Mouse (Mus musculus): ENCODE measurements at regions not wholly inside any gene's neighbourhood (a gene's known extent, or its start where the extent isn't known, plus 50 kb on each side); places are given as distances from the start of the nearest gene placed in this dataset.

DNA sequence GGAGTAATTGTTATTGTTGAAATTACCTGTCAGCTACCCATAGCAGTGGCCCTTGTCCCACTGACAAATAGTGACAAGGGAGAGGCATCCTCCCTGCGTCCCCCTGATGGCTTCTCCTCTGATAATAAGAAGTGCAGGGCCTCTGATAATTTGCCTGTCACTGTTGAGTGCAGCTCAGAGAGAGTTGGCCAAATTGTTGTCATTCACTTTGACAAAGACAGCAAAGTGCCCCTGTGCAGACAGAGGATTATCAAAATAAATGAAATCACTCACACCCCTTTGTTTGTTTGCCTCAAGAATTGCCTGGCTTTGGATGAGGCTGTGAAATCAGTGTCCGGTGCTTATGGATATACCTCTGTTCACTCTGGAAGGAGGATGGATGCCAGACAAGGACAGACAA is 266.3 kb downstream of the Meis1 start:
- Histone ChIP-seq H3K4me1 (ENCODE audit: control insufficient read depth, insufficient read depth, low read length) (peaks cover 22% of the 10 kb centered on the region), H3K9ac (ENCODE audit: low read depth, low read length) (no peak overlapping the region), H3K27me3 (replicated peaks; ENCODE audit: control insufficient read depth, insufficient read depth, low read length) (no peaks in the 10 kb centered on the region), H3K36me3 (ENCODE audit: control insufficient read depth, insufficient read depth, low read length) (no peaks in the 10 kb centered on the region), H3K4me2 (ENCODE audit: low read depth, low read length) (no peak overlapping the region), H3K9me3 (ENCODE audit: control insufficient read depth, low read length) (no peaks in the 10 kb centered on the region), H3K4me3 (ENCODE audit: low read length) (no peak overlapping the region), H3K27ac (ENCODE audit: low read length) (peak overlapping the region; percentile 39)
- no peak for ATAC-seq
- WGBS, result 54% methylated on average over 2 of the region's 2 CpGs

DNA sequence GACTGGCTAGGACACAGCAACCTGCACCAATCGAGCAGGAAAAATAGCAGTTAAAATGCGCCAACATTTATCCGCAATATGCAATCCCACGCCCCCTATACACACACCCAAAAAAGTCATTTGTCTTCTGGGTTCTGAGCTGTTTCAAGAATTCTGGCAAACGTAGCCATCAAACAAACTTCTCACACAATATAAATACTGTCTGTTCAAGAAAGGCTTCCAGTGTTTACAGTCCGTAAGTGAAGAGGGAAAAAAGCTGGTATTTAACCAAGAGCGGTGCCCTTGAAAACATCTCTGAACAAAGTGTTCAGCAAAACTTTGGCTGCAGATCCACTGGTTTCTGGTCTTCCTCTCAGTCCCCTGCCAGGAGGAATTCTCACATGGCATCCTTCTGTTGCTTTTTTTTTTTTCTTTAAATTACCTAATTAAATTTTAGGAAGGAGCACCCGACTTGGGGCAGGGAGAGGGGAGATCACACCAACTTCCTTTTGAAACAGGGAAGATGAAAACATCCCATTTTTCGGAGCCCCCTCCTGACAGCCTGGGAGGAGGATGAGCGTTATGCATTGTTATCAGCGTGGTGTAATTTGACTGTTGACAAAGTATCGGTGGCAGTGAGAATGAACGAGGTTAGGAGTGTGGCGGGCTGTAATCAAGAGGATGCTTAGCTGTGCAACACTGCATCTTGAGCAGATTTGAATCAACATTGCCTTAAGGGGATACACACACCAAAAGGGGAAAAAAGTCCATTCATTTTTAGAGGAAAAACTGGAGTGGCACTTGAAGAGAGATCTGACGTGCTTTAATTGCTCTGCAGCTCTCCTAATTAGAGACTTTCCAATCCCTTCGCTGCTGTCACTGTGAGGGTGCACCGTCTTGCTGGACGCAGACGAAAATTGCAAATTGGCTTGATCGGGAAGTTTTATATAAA is 267.6 kb downstream of the Meis1 start:
- no peak for ATAC-seq
- Histone ChIP-seq H3K36me3 (ENCODE audit: control insufficient read depth, insufficient read depth, low read length) (no peaks in the 10 kb centered on the region), H3K4me3 (ENCODE audit: low read length) (peak overlapping the region; percentile 18), H3K9ac (ENCODE audit: low read depth, low read length) (peak overlapping the region; percentile 49), H3K27me3 (replicated peaks; ENCODE audit: control insufficient read depth, insufficient read depth, low read length) (no peaks in the 10 kb centered on the region), H3K4me1 (ENCODE audit: control insufficient read depth, insufficient read depth, low read length) (peaks cover 34% of the 10 kb centered on the region), H3K4me2 (ENCODE audit: low read depth, low read length) (peak overlapping the region; percentile 50), H3K27ac (ENCODE audit: low read length) (peak overlapping the region; percentile 76), H3K9me3 (ENCODE audit: control insufficient read depth, low read length) (no peaks in the 10 kb centered on the region)
- WGBS, result 18% methylated on average over 20 of the region's 20 CpGs

GRCm38 (mm10) chr11:18750080-18750375 is 268.8 kb downstream of the Meis1 start:
- ATAC-seq, result no peak
- H3K9ac ChIP-seq (ENCODE audit: low read depth, low read length), result no peak overlapping the region
- no peaks in the 10 kb centered on the region for H3K27me3 ChIP-seq (replicated peaks; ENCODE audit: control insufficient read depth, insufficient read depth, low read length)
- no peaks in the 10 kb centered on the region for H3K9me3 ChIP-seq (ENCODE audit: control insufficient read depth, low read length)
- H3K4me3 ChIP-seq (ENCODE audit: low read length), result no peak overlapping the region
- 45% methylated on average over 2 of the region's 2 CpGs for WGBS
- peaks cover 39% of the 10 kb centered on the region for H3K4me1 ChIP-seq (ENCODE audit: control insufficient read depth, insufficient read depth, low read length)
- H3K4me2 ChIP-seq (ENCODE audit: low read depth, low read length), result peak overlapping the region; percentile 17; the same call in 1 of the 2 replicates
- peak overlapping the region; percentile 75 for H3K27ac ChIP-seq (ENCODE audit: low read length)
- no peaks in the 10 kb centered on the region for H3K36me3 ChIP-seq (ENCODE audit: control insufficient read depth, insufficient read depth, low read length)

- H3K4me2 ChIP-seq (ENCODE audit: low read depth, low read length), result peak overlapping the region; percentile 18; the same call in 1 of the 2 replicates
- no peaks in the 10 kb centered on the region for H3K9me3 ChIP-seq (ENCODE audit: control insufficient read depth, low read length)
- H3K4me3 ChIP-seq (ENCODE audit: low read length), result no peak overlapping the region
- no peaks in the 10 kb centered on the region for H3K27me3 ChIP-seq (replicated peaks; ENCODE audit: control insufficient read depth, insufficient read depth, low read length)
- H3K4me1 ChIP-seq (ENCODE audit: control insufficient read depth, insufficient read depth, low read length), result peaks cover 35% of the 10 kb centered on the region
- peak overlapping the region; percentile 75 for H3K27ac ChIP-seq (ENCODE audit: low read length)
- 27% methylated on average over 9 of the region's 9 CpGs for WGBS
- 0 out of 2 replicates have a peak overlapping the region, but pooled peaks have one; percentile 27 for H3K9ac ChIP-seq (ENCODE audit: low read depth, low read length)
- ATAC-seq, result no peak
- H3K36me3 ChIP-seq (ENCODE audit: control insufficient read depth, insufficient read depth, low read length), result no peaks in the 10 kb centered on the region
Observed at GRCm38 (mm10) chr11:18749265-18750079, 269.3 kb downstream of the Meis1 start.

GRCm38 (mm10) chr11:18747871-18748461 is 270.8 kb downstream of the Meis1 start:
- ATAC-seq, result peak; percentile 37
- no peak overlapping the region for H3K4me3 ChIP-seq (ENCODE audit: low read length)

GRCm38 (mm10) chr11:18747361-18747760 is 271.4 kb downstream of the Meis1 start:
- Histone ChIP-seq H3K36me3 (ENCODE audit: control insufficient read depth, insufficient read depth, low read length) (no peaks in the 10 kb centered on the region), H3K9me3 (ENCODE audit: control insufficient read depth, low read length) (no peaks in the 10 kb centered on the region), H3K27me3 (replicated peaks; ENCODE audit: control insufficient read depth, insufficient read depth, low read length) (no peaks in the 10 kb centered on the region), H3K27ac (ENCODE audit: low read length) (peak overlapping the region; percentile 73), H3K4me2 (ENCODE audit: low read depth, low read length) (no peak overlapping the region), H3K4me3 (ENCODE audit: low read length) (no peak overlapping the region), H3K4me1 (ENCODE audit: control insufficient read depth, insufficient read depth, low read length) (peaks cover 27% of the 10 kb centered on the region), H3K9ac (ENCODE audit: low read depth, low read length) (0 out of 2 replicates have a peak overlapping the region, but pooled peaks have one; percentile 29)
- peak; percentile 46 for ATAC-seq
- WGBS, result 29% methylated on average over 9 of the region's 9 CpGs

More at GRCm38 (mm10) chr11:18747871-18748461, 270.8 kb downstream of the Meis1 start:
- 12% methylated on average over 7 of the region's 7 CpGs for WGBS
- Histone ChIP-seq H3K4me2 (ENCODE audit: low read depth, low read length) (no peak overlapping the region), H3K9me3 (ENCODE audit: control insufficient read depth, low read length) (no peaks in the 10 kb centered on the region), H3K27me3 (replicated peaks; ENCODE audit: control insufficient read depth, insufficient read depth, low read length) (no peaks in the 10 kb centered on the region), H3K36me3 (ENCODE audit: control insufficient read depth, insufficient read depth, low read length) (no peaks in the 10 kb centered on the region), H3K9ac (ENCODE audit: low read depth, low read length) (0 out of 2 replicates have a peak overlapping the region, but pooled peaks have one; percentile 29), H3K27ac (ENCODE audit: low read length) (peak overlapping the region; percentile 73; the same call in 1 of the 2 replicates), H3K4me1 (ENCODE audit: control insufficient read depth, insufficient read depth, low read length) (peaks cover 28% of the 10 kb centered on the region)

- no peaks in the 10 kb centered on the region for H3K27me3 ChIP-seq (replicated peaks; ENCODE audit: control insufficient read depth, insufficient read depth, low read length)
- H3K9me3 ChIP-seq (ENCODE audit: control insufficient read depth, low read length), result no peaks in the 10 kb centered on the region
- no peak overlapping the region for H3K9ac ChIP-seq (ENCODE audit: low read depth, low read length)
- H3K4me1 ChIP-seq (ENCODE audit: control insufficient read depth, insufficient read depth, low read length), result peaks cover 26% of the 10 kb centered on the region
- no peak for ATAC-seq
- 41% methylated on average over 5 of the region's 5 CpGs for WGBS
- H3K27ac ChIP-seq (ENCODE audit: low read length), result peak overlapping the region; percentile 73
- H3K4me2 ChIP-seq (ENCODE audit: low read depth, low read length), result no peak overlapping the region
- no peaks in the 10 kb centered on the region for H3K36me3 ChIP-seq (ENCODE audit: control insufficient read depth, insufficient read depth, low read length)
- H3K4me3 ChIP-seq (ENCODE audit: low read length), result no peak overlapping the region
Observed at GRCm38 (mm10) chr11:18746486-18746885, 272.3 kb downstream of the Meis1 start.

DNA sequence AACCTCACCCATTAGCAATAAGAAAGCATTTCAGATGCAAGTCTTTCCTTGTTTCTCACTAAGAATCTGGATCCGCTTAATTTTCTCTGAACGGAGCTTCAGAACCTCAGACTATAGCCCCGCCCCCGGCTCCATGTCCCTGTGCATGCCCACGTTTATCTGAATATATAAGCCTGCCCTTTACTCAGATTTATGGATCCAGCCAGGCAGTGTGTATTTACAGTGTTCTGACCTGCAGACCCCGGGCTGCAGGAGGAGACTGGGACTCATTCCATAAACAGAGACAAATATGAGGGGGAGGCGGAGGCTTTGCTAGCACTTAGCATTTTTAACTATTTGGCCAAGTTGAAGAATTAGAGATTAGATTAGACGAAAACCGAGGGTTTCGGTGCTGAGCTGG is 272.9 kb downstream of the Meis1 start:
- no peaks in the 10 kb centered on the region for H3K9me3 ChIP-seq (ENCODE audit: control insufficient read depth, low read length)
- no peak overlapping the region for H3K9ac ChIP-seq (ENCODE audit: low read depth, low read length)
- 0 out of 2 replicates have a peak overlapping the region, but pooled peaks have one; percentile 21 for H3K4me2 ChIP-seq (ENCODE audit: low read depth, low read length)
- no peaks in the 10 kb centered on the region for H3K36me3 ChIP-seq (ENCODE audit: control insufficient read depth, insufficient read depth, low read length)
- no peaks in the 10 kb centered on the region for H3K27me3 ChIP-seq (replicated peaks; ENCODE audit: control insufficient read depth, insufficient read depth, low read length)
- H3K4me3 ChIP-seq (ENCODE audit: low read length), result no peak overlapping the region
- WGBS, result 14% methylated on average over 10 of the region's 10 CpGs
- H3K4me1 ChIP-seq (ENCODE audit: control insufficient read depth, insufficient read depth, low read length), result peaks cover 26% of the 10 kb centered on the region
- ATAC-seq, result peak; percentile 69
- peak overlapping the region; percentile 73 for H3K27ac ChIP-seq (ENCODE audit: low read length)
